Mouse (Mus musculus) forebrain, embryonic 13.5 days (tissue): ENCODE results near the gene Gm10639. TPM values are rescaled to one million over a fixed set of nuclear protein-coding genes. Genes with fewer than 3 reads are reported as not detected.
"Not testable (repeated sequence)": the region's sequence is repeated elsewhere in the genome, so short reads cannot be mapped to it uniquely, and the experiment has no call there.

Source experiments
- ATAC-seq: fragments of 200-750 bp; cut with Nextera tagmentation; 2 replicates; pipeline ENCODE4 v1.8.0; 2017
- H3K27ac ChIP-seq: fragments of 300-500 bp; sonication (generic); 2 replicates; pipeline ENCODE4 v1.5.1; 2015; ENCODE audit warnings: inconsistent platforms, mild to moderate bottlenecking, moderate library complexity
- H3K27me3 ChIP-seq: fragments of 300-500 bp; sonication (generic); 2 replicates; pipeline ENCODE4 v1.6.1; 2015; ENCODE audit warnings: mild to moderate bottlenecking, inconsistent platforms
- H3K36me3 ChIP-seq: fragments of 300-500 bp; sonication (generic); 2 replicates; pipeline ENCODE4 v1.6.1; 2015; ENCODE audit warnings: mild to moderate bottlenecking, inconsistent platforms; ENCODE audit not compliant: poor library complexity, severe bottlenecking
- H3K4me1 ChIP-seq: fragments of 300-500 bp; sonication (generic); 2 replicates; pipeline ENCODE4 v1.6.1; 2015; ENCODE audit warnings: inconsistent platforms
- H3K4me2 ChIP-seq: fragments of 300-500 bp; sonication (generic); 2 replicates; pipeline ENCODE4 v1.6.1; 2015; ENCODE audit warnings: inconsistent platforms, mild to moderate bottlenecking, moderate library complexity
- H3K4me3 ChIP-seq: fragments of 300-500 bp; sonication (generic); 2 replicates; pipeline ENCODE4 v1.5.1; 2015; ENCODE audit warnings: mild to moderate bottlenecking, inconsistent platforms
- H3K9ac ChIP-seq: fragments of 300-500 bp; sonication (generic); 2 replicates; pipeline ENCODE4 v1.6.1; 2015; ENCODE audit warnings: mild to moderate bottlenecking, inconsistent platforms
- H3K9me3 ChIP-seq: fragments of 300-500 bp; sonication (generic); replicated peaks from 2 replicates; pipeline ENCODE4 v1.6.1; 2016; ENCODE audit warnings: inconsistent platforms
- WGBS: fragments of 180-500 bp; shearing (Covaris S2); methylation state at CpG from one replicate; pipeline ENCODE4 v1.1.7; 2015; 5-methylcytosine and 5-hydroxymethylcytosine counted together
- polyA plus RNA-seq: library from polyadenylated mRNA; unstranded; fragments of >200 nt; fragmentation: Nextera tagmentation; extraction: Ambion mirVana; gene quantifications from 2 replicates; pipeline ENCODE4 v1.2.1, GENCODE M21; 2015

Gene Gm10639
- polyA plus RNA-seq, 1 experiment from 2014 or later: not detected

GRCm38 (mm10) chr9:78299143-78299542 is 9.4 kb downstream of the Gm10639 start:
- H3K36me3 ChIP-seq, ATAC-seq, H3K4me3 ChIP-seq, H3K27ac ChIP-seq, H3K27me3 ChIP-seq, H3K4me2 ChIP-seq, H3K9me3 ChIP-seq, H3K4me1 ChIP-seq, H3K9ac ChIP-seq: not testable (repeated sequence)
- 78% methylated on average over 1 of the region's 1 CpGs for WGBS

GRCm38 (mm10) chr9:78308122-78308521 is 18.4 kb downstream of the Gm10639 start:
- 85% methylated on average over 3 of the region's 3 CpGs for WGBS

DNA sequence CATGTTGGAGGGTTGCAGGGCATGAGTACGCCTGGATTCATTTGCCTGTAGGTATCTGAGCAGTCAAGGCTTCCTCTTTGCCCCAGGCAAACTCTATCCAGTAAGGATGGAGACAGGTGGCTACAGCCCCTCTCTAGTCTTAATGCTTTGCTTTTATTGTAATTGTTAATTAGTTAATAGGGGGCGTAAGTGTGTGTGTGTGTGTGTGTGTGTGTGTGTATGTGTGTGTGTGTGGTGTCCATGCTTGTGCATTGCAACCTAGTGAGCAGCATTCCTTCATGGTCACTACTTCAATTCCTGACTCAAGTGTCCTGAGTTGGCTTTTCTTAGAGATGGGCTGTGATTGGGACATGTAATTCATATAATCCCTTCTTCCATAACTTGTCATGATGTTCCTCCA is 25.0 kb downstream of the Gm10639 start, which contains the start of gene Omt2a:
Gene Omt2a (minus strand): TSS at position 101 of the 400 bp plus-strand sequence.
- Histone ChIP-seq H3K4me1 (no peaks in the 10 kb centered on the region), H3K36me3 (no peaks in the 10 kb centered on the region), H3K27ac (no peak within 1 kb of the TSS), H3K9me3 (no peaks in the 10 kb centered on the region), H3K9ac (no peak within 1 kb of the TSS), H3K4me3 (no peak within 1 kb of the TSS), H3K27me3 (no peaks in the 10 kb centered on the region), H3K4me2 (no peak within 1 kb of the TSS)
- ATAC-seq: no peak
- WGBS: 68% methylated on average over 2 of the region's 2 CpGs

More at GRCm38 (mm10) chr9:78308122-78308521, 18.4 kb downstream of the Gm10639 start:
- H3K36me3 ChIP-seq, H3K4me3 ChIP-seq, ATAC-seq, H3K9me3 ChIP-seq, H3K27ac ChIP-seq, H3K4me1 ChIP-seq, H3K9ac ChIP-seq, H3K27me3 ChIP-seq, H3K4me2 ChIP-seq: not testable (repeated sequence)

DNA sequence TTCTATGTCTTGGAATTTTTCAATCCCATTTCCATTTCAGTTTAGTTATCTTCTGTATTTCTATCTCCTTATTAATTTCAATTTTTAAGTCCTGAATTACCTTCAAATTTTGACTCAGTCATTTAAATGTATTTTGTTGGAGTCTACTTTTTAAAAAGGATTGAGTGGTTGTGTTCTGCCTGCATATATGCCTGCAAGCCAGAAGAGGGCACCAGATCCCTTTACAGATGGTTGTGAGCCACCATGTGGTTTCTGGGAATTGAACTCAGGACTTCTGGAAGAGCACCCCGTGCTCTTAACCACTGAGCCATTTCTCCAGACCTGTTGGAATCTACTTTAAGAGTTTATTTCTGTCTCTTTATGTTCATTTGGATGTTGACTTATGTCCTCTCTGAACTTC is 29.8 kb downstream of the Gm10639 start:
- no peaks in the 10 kb centered on the region for H3K27me3 ChIP-seq
- no peak overlapping the region for H3K4me2 ChIP-seq
- H3K9ac ChIP-seq: no peak overlapping the region
- no peak overlapping the region for H3K27ac ChIP-seq
- H3K36me3 ChIP-seq: no peaks in the 10 kb centered on the region
- 38% methylated on average over 1 of the region's 1 CpGs for WGBS
- H3K4me1 ChIP-seq: no peaks in the 10 kb centered on the region
- ATAC-seq: no peak
- no peak overlapping the region for H3K4me3 ChIP-seq
- no peaks in the 10 kb centered on the region for H3K9me3 ChIP-seq

DNA sequence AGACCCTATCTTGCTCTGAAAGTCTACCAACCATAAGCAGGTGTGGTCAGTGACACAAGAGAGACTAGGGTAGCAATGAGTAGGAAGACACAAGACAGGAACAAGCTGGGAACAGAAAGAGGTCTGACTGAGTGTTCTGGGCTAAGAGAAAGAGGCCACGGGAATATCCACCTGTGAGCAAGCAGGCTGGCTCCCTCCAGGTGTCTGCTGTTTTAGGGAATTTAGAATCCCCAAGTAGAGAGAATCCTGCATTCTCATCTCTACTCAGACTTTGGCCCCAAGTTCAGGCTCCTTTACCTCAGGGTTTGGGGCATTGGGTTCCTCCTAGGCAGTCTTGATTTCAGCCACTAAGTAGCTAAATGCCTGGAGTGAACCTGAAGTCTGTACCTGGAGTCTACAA is 37.6 kb downstream of the Gm10639 start, which contains the start of gene Omt2b:
Gene Omt2b (plus strand): TSS at position 301 of the 400 bp plus-strand sequence.
- H3K27ac ChIP-seq, H3K27me3 ChIP-seq, H3K4me3 ChIP-seq, H3K4me1 ChIP-seq, H3K9me3 ChIP-seq, ATAC-seq, H3K36me3 ChIP-seq, H3K4me2 ChIP-seq, H3K9ac ChIP-seq: not testable (repeated sequence)
- WGBS: 79% methylated on average over 1 of the region's 1 CpGs

DNA sequence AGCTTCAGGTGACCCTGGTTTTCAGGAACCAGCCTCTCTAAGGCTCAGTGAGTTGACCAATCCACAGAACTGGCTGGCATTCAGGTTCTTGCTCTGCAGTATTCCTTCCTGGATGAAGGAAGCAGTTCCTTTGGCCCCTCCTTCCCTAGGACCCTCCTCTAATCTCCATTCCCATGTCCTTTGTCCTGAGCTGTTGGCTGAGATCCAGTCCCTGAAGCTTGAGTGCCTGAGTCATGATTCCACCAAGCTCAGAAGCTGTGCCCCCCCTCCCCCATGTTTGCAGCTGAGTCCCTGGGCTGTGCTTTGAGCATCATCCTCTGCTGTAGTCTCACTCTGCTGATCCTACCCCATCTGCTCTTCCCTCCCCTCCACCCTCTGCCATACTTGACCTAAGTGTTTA is 47.3 kb downstream of the Gm10639 start:
- H3K36me3 ChIP-seq, H3K9ac ChIP-seq, H3K4me3 ChIP-seq, H3K9me3 ChIP-seq, H3K27me3 ChIP-seq, H3K4me2 ChIP-seq, H3K4me1 ChIP-seq, H3K27ac ChIP-seq: not testable (repeated sequence)
- peak; percentile 24; the same call in 1 of the 2 replicates for ATAC-seq

- ATAC-seq, H3K9me3 ChIP-seq, H3K4me2 ChIP-seq, H3K27ac ChIP-seq, H3K4me3 ChIP-seq, H3K9ac ChIP-seq, H3K36me3 ChIP-seq, H3K27me3 ChIP-seq, H3K4me1 ChIP-seq: not testable (repeated sequence)
- 10% methylated on average over 8 of the region's 8 CpGs for WGBS
Observed at GRCm38 (mm10) chr9:78340324-78340723, 50.6 kb downstream of the Gm10639 start.

GRCm38 (mm10) chr9:78342494-78342893 is 52.8 kb downstream of the Gm10639 start:
- not testable (repeated sequence) for ATAC-seq, H3K27ac ChIP-seq, H3K9ac ChIP-seq, H3K4me1 ChIP-seq, H3K36me3 ChIP-seq, H3K4me2 ChIP-seq, H3K9me3 ChIP-seq, H3K27me3 ChIP-seq, H3K4me3 ChIP-seq
- WGBS: 94% methylated on average over 4 of the region's 4 CpGs

GRCm38 (mm10) chr9:78343055-78343454 is 53.3 kb downstream of the Gm10639 start:
- not testable (repeated sequence) for H3K4me3 ChIP-seq, H3K4me2 ChIP-seq, H3K27ac ChIP-seq, H3K9ac ChIP-seq, H3K4me1 ChIP-seq, H3K27me3 ChIP-seq, ATAC-seq, H3K9me3 ChIP-seq, H3K36me3 ChIP-seq
- 90% methylated on average over 9 of the region's 9 CpGs for WGBS

- H3K4me3 ChIP-seq, H3K4me1 ChIP-seq, H3K4me2 ChIP-seq, H3K27me3 ChIP-seq, H3K9ac ChIP-seq, H3K27ac ChIP-seq, ATAC-seq, H3K36me3 ChIP-seq, H3K9me3 ChIP-seq: not testable (repeated sequence)
- 73% methylated on average over 4 of the region's 4 CpGs for WGBS
Observed at GRCm38 (mm10) chr9:78345235-78345634, 55.5 kb downstream of the Gm10639 start.

DNA sequence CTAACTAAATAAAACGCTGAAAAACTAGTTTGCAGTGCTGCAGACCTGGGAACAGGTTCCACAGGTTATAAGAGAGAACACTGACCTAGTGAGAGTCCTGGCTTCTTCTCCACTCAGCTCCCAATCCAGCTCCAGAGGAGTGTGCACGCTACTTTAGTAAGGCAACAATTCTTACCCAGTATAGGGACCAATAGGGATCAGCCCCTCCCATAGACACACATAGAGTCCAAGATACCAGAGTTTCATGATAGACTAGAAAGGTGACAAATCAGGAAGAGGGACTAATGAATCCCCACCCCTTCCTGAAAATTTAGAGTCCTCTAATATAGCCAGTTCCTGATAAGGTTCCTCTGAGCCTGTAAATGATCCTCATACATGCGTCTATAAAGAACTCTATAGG is 57.3 kb downstream of the Gm10639 start:
- Histone ChIP-seq H3K36me3 (no peaks in the 10 kb centered on the region), H3K9me3 (no peaks in the 10 kb centered on the region), H3K27me3 (no peaks in the 10 kb centered on the region), H3K9ac (no peak overlapping the region), H3K4me2 (no peak overlapping the region), H3K4me1 (no peaks in the 10 kb centered on the region), H3K4me3 (no peak overlapping the region), H3K27ac (no peak overlapping the region)
- no peak for ATAC-seq
- 65% methylated on average over 3 of the region's 3 CpGs for WGBS

GRCm38 (mm10) chr9:78348206-78349004 is 58.7 kb downstream of the Gm10639 start:
- H3K36me3 ChIP-seq, H3K4me3 ChIP-seq, H3K4me1 ChIP-seq, H3K9ac ChIP-seq, H3K27ac ChIP-seq, ATAC-seq, H3K4me2 ChIP-seq, H3K9me3 ChIP-seq, H3K27me3 ChIP-seq: not testable (repeated sequence)
- 74% methylated on average over 6 of the region's 6 CpGs for WGBS

DNA sequence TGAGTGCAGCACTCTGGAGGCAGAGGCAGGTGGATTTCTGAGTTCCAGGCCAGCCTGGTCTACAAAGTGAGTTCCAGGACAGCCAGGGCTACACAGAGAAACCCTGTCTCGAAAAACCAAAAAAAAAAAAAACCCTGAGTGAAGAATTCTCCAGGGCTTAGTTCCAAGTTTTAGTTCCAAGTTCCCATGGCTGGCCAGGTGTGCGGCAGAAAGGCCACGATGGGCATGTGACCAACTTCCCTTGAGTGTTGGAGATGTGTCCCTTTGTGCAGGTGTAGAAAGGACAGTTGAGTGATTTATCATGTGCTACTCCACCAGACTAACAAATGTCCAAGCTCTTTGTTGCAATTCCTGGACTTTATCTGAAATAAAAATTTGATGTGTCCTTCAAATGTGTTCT is 59.4 kb downstream of the Gm10639 start:
- not testable (repeated sequence) for H3K9ac ChIP-seq, H3K4me1 ChIP-seq, H3K36me3 ChIP-seq, H3K9me3 ChIP-seq, H3K27ac ChIP-seq, H3K27me3 ChIP-seq, H3K4me3 ChIP-seq, H3K4me2 ChIP-seq, ATAC-seq
- 85% methylated on average over 3 of the region's 3 CpGs for WGBS
